Mouse (Mus musculus): ENCODE results near the gene Zfp628. TPM values are rescaled to one million over a fixed set of nuclear protein-coding genes. Genes with fewer than 3 reads are reported as not detected.
A peak's percentile ranks its signal among the peaks of the same experiment; 100 is the strongest.

The Zfp628 gene
- polyA plus RNA-seq, 1 experiment = 9.8 TPM

DNA sequence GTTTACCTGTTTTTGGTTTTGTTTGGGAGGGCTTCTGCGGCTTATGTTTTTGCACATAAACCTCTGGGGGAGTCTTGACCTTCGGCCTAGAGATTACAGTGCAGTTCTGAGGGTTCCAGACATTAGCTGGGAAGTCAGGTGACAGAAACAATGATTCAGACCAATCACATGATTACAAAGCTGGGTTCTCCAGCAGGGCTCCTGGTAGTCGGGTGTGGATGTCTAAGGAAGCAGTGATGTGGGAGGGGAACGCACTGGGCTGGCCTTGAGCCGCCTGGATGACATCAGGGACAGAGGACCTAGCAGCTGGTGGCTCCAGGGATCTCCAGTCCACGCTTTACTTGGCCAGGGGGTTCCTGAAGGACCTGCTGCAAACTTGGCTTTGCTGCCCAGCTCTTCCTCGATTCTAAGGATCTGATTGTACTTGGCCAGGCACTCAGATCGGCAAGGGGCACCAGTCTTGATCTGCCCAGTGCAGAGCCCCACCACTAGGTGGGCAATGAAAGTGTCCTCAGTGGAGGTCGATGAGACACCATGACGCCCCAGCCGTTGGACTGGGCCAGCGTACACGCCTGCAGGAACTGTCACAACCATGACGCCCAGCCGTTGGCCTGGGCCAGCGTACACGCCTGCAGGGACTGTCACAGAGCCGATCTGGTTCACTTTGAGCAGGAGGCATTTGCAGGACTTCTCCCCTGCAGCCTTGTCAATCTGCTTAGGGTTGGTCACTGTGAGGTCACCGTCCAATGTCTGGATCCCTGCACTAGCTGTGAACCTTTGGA is 35.7 kb downstream of the Zfp628 start:
- WGBS = 65% methylated on average over 19 of the region's 19 CpGs
- H3K27ac ChIP-seq (ENCODE audit: insufficient read depth, low read length) = no peak overlapping the region
- H3K4me1 ChIP-seq (ENCODE audit: control insufficient read depth, insufficient read depth, low read length) = no peaks in the 10 kb centered on the region; the same call in 1 of the 2 replicates
- no peaks in the 10 kb centered on the region for H3K27me3 ChIP-seq (ENCODE audit: control insufficient read depth, insufficient read depth, low read length)
- no peak overlapping the region for H3K4me3 ChIP-seq (replicated peaks; ENCODE audit: insufficient read depth, low read depth, low read length)
- no peak for DNase-seq
- TF ChIP-seq CTCF (IDR thresholded peaks at IDR 0.05; ENCODE audit: borderline replicate concordance, insufficient read depth, low read depth, low read length) = no peak
- TF ChIP-seq POLR2A (IDR thresholded peaks at IDR 0.05; ENCODE audit: borderline replicate concordance, insufficient read depth, low read length) = no peak

DNA sequence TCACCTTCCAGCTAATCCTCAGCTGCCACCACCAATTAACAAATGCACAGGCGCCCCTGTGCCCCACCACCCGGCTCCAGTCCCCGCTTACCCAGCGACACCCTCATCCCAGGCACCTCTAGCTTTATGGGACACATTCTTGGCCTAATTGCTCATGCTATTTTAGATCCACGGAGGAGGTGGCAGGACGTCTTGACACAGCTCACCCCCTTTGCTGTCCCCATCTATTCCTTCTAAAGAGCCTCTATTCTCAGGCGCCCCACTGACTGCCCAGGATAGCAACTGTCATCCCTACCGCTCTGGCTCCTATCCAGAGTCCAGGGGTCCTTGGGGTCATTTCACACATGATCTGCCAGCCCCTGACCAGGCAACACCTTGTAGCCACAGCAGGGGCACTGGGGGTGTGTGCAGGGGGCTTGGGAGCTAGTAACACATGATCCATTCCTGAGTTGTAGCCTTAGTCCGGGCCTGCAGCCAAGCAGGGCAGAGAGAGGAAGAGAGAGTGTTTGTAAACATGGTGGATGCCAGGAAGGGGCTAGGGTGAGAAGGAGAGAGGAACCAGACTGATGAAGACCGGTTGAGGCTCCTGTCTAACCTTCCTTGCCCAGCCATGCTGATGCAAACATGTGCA is 38.9 kb downstream of the Zfp628 start:
- TF ChIP-seq CTCF (IDR thresholded peaks at IDR 0.05; ENCODE audit: borderline replicate concordance, insufficient read depth, low read depth, low read length) (no peak), POLR2A (IDR thresholded peaks at IDR 0.05; ENCODE audit: borderline replicate concordance, insufficient read depth, low read length) (no peak)
- 19% methylated on average over 10 of the region's 10 CpGs for WGBS
- Histone ChIP-seq H3K27ac (ENCODE audit: insufficient read depth, low read length) (no peak overlapping the region), H3K27me3 (ENCODE audit: control insufficient read depth, insufficient read depth, low read length) (no peaks in the 10 kb centered on the region), H3K4me3 (replicated peaks; ENCODE audit: insufficient read depth, low read depth, low read length) (no peak overlapping the region), H3K4me1 (ENCODE audit: control insufficient read depth, insufficient read depth, low read length) (no peaks in the 10 kb centered on the region; the same call in 1 of the 2 replicates)
- no peak for DNase-seq

DNA sequence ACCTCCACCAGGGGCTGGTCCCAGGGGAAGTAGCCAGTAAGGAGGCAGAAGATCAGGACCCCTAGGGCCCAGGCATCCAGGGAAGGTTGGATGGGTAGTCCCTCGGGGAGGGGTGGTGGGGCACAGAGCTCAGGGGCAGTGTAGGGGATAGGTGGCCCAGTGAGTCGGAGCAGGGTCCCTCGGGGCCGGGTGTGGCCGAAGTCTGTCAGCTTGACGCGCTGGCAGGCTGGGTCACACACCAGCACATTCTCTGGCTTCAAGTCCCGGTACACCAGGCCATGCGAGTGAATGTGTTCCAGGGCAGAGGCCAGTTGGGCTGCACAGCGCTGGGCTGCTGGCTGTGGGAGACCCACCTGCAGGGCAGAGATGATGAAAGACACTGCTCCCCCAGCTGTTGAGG is 42.3 kb downstream of the Zfp628 start:
- H3K27me3 ChIP-seq (ENCODE audit: control insufficient read depth, insufficient read depth, low read length) = no peaks in the 10 kb centered on the region
- TF ChIP-seq POLR2A (IDR thresholded peaks at IDR 0.05; ENCODE audit: borderline replicate concordance, insufficient read depth, low read length) (no peak), CTCF (IDR thresholded peaks at IDR 0.05; ENCODE audit: borderline replicate concordance, insufficient read depth, low read depth, low read length) (no peak)
- WGBS = 68% methylated on average over 10 of the region's 10 CpGs

DNA sequence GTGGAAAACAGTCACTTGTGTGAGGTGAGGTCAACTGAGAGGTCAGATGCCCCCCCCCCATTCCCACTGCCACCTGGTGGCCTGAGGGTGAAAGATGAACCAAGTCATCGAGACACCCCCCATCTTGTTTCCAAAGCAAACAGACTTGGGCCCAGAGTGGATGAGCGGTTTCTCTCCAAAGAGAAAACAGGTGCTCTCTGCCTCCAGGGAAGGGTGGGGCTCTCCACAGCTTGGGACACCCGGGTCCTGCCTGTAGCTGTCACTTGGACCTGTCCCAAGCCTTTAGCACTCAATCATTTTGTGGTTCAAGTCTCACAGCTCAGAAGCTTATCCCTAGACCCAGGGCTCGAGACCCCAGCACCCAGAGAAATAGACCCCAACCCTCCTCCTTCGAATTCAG is 48.5 kb downstream of the Zfp628 start:
- Histone ChIP-seq H3K27me3 (ENCODE audit: control insufficient read depth, insufficient read depth, low read length) (no peaks in the 10 kb centered on the region), H3K4me3 (replicated peaks; ENCODE audit: insufficient read depth, low read depth, low read length) (no peak overlapping the region), H3K27ac (ENCODE audit: insufficient read depth, low read length) (no peak overlapping the region), H3K4me1 (ENCODE audit: control insufficient read depth, insufficient read depth, low read length) (no peaks in the 10 kb centered on the region)
- WGBS = 70% methylated on average over 5 of the region's 5 CpGs
- TF ChIP-seq POLR2A (IDR thresholded peaks at IDR 0.05; ENCODE audit: borderline replicate concordance, insufficient read depth, low read length) (no peak), CTCF (IDR thresholded peaks at IDR 0.05; ENCODE audit: borderline replicate concordance, insufficient read depth, low read depth, low read length) (no peak)
- no peak for DNase-seq

More for the DNA sequence above, 42.3 kb downstream of the Zfp628 start:
- Histone ChIP-seq H3K4me1 (ENCODE audit: control insufficient read depth, insufficient read depth, low read length) (no peaks in the 10 kb centered on the region; the same call in 1 of the 2 replicates), H3K4me3 (replicated peaks; ENCODE audit: insufficient read depth, low read depth, low read length) (no peak overlapping the region), H3K27ac (ENCODE audit: insufficient read depth, low read length) (no peak overlapping the region)
- DNase-seq = no peak

DNA sequence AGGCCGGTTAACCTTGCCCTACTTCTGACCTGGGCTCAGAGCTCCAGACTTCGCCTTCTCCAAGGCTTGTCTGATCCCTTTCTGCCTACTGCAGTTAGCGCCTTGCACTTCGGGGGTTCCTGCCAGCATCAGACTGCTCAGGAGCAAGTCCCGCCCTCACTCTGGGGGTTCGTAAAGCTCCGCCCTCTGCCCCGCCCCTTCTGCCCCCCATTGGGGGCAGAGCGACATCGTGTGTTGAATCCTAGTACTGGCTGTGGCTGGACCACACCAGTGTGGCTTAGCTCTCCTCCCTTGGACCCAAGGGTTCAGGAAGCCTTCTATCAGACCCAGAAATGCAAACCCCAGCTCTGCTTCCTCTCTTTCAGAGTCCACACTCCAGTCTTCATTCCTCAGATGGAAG is 49.3 kb downstream of the Zfp628 start, which contains the start of gene Sbk2:
Gene Sbk2, minus strand, starts transcription at position 135 of the 400 bp plus-strand sequence.
- 7% methylated on average over 10 of the region's 10 CpGs for WGBS

DNA sequence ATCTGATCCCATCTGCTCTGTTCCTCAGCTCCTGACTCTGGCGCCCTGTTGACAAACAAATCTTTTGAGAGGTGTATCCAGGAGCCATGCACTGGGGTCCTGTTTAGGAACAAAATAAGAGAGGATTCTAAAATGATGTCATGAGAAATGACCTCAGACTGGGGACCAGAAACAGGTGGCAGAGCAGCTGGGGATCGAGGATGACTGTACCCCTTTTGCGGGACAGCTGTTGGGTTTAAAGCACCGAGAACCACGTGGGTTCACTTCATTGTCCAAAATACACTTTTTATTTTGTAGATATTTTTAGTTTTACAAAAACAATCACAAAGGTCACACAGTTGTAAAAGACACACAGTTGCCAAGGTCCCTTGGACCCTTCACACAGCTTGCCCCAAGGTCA is 50.0 kb downstream of the Zfp628 start:
- WGBS = 74% methylated on average over 5 of the region's 5 CpGs
- no peaks in the 10 kb centered on the region for H3K27me3 ChIP-seq (ENCODE audit: control insufficient read depth, insufficient read depth, low read length)
- DNase-seq = no peak
- H3K27ac ChIP-seq (ENCODE audit: insufficient read depth, low read length) = no peak overlapping the region
- H3K4me3 ChIP-seq (replicated peaks; ENCODE audit: insufficient read depth, low read depth, low read length) = no peak overlapping the region
- H3K4me1 ChIP-seq (ENCODE audit: control insufficient read depth, insufficient read depth, low read length) = no peaks in the 10 kb centered on the region
- TF ChIP-seq POLR2A (IDR thresholded peaks at IDR 0.05; ENCODE audit: borderline replicate concordance, insufficient read depth, low read length) (no peak), CTCF (IDR thresholded peaks at IDR 0.05; ENCODE audit: borderline replicate concordance, insufficient read depth, low read depth, low read length) (no peak)

More for the DNA sequence above, 49.3 kb downstream of the Zfp628 start, which contains the start of gene Sbk2:
- H3K27ac ChIP-seq (ENCODE audit: insufficient read depth, low read length) = no peak within 1 kb of the TSS
- TF ChIP-seq POLR2A (IDR thresholded peaks at IDR 0.05; ENCODE audit: borderline replicate concordance, insufficient read depth, low read length) (no peak), CTCF (IDR thresholded peaks at IDR 0.05; ENCODE audit: borderline replicate concordance, insufficient read depth, low read depth, low read length) (peak; percentile 48; the same call in 1 of the 2 replicates)
- no peaks in the 10 kb centered on the region for H3K4me1 ChIP-seq (ENCODE audit: control insufficient read depth, insufficient read depth, low read length)
- H3K4me3 ChIP-seq (replicated peaks; ENCODE audit: insufficient read depth, low read depth, low read length) = no peak within 1 kb of the TSS
- H3K27me3 ChIP-seq (ENCODE audit: control insufficient read depth, insufficient read depth, low read length) = no peaks in the 10 kb centered on the region
- peak; percentile 39 to 44 for DNase-seq

DNA sequence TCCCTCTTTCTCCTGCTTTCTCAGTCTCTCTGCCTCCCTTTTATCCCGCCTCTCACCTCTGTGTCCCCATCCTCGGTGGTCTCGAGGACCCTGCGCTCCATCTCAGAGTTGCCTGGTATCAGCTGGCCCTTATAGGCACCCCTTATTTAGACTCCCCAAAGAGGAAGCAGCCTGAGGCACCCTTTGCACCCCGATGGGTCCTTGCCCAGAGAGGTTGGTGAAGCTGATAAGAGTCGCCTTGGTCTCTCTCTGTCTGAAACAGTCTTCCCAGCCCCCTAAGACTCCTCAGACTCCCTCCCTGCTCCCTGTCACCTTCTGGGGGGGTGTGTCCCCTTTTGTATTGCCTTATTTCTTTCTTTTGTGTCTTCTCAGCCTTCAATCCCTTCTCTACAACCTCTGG is 56.1 kb downstream of the Zfp628 start, which contains the start of gene Sbk3:
Gene Sbk3, minus strand, starts transcription at position 101 of the 400 bp plus-strand sequence.
- TF ChIP-seq CTCF (IDR thresholded peaks at IDR 0.05; ENCODE audit: borderline replicate concordance, insufficient read depth, low read depth, low read length) (no peak), POLR2A (IDR thresholded peaks at IDR 0.05; ENCODE audit: borderline replicate concordance, insufficient read depth, low read length) (no peak)
- no peak for DNase-seq
- H3K27me3 ChIP-seq (ENCODE audit: control insufficient read depth, insufficient read depth, low read length) = no peaks in the 10 kb centered on the region
- no peak within 1 kb of the TSS for H3K4me3 ChIP-seq (replicated peaks; ENCODE audit: insufficient read depth, low read depth, low read length)
- no peak within 1 kb of the TSS for H3K27ac ChIP-seq (ENCODE audit: insufficient read depth, low read length)
- 34% methylated on average over 6 of the region's 6 CpGs for WGBS
- no peaks in the 10 kb centered on the region for H3K4me1 ChIP-seq (ENCODE audit: control insufficient read depth, insufficient read depth, low read length)

Other genes with a start within 250 kb of the Zfp628 start
- gene Hspbp1, start 230.1 kb upstream of the Zfp628 start, polyA plus RNA-seq (2012; rRNA removed) = 94.5 and 96.8 TPM in 2 replicates
- gene Brsk1, start 224.6 kb upstream of the Zfp628 start, polyA plus RNA-seq (2012; rRNA removed) = 177 and 182 TPM in 2 replicates
- not detected in 2 replicates for gene Tmem150b, start 190.0 kb upstream of the Zfp628 start, polyA plus RNA-seq (2012; rRNA removed)
- 81.5 and 89.6 TPM in 2 replicates for gene Kmt5c, start 175.1 kb upstream of the Zfp628 start, polyA plus RNA-seq (2012; rRNA removed)
- 41.9 and 44.4 TPM in 2 replicates for gene Cox6b2, start 162.1 kb upstream of the Zfp628 start, polyA plus RNA-seq (2012; rRNA removed)
- gene Fam71e2, start 143.9 kb upstream of the Zfp628 start, polyA plus RNA-seq (2012; rRNA removed) = not detected in 2 replicates
- 1.2 TPM in 2 replicates for gene Il11, start 132.4 kb upstream of the Zfp628 start, polyA plus RNA-seq (2012; rRNA removed)
- gene Tmem190, start 132.3 kb upstream of the Zfp628 start, polyA plus RNA-seq (2012; rRNA removed) = not detected in 2 replicates
- 13.2 and 15.6 TPM in 2 replicates for gene Tmem238, start 125.6 kb upstream of the Zfp628 start, polyA plus RNA-seq (2012; rRNA removed)
- 268 and 296 TPM in 2 replicates for gene Rpl28, start 122.3 kb upstream of the Zfp628 start, polyA plus RNA-seq (2012; rRNA removed)
- 179 and 211 TPM in 2 replicates for gene Ube2s, start 102.6 kb upstream of the Zfp628 start, polyA plus RNA-seq (2012; rRNA removed)
- 21.0 and 22.7 TPM in 2 replicates for gene Shisa7, start 70.5 kb upstream of the Zfp628 start, polyA plus RNA-seq (2012; rRNA removed)
- 11.1 and 13.6 TPM in 2 replicates for gene Isoc2b, start 45.0 kb upstream of the Zfp628 start, polyA plus RNA-seq (2012; rRNA removed)
- 17.4 and 17.7 TPM in 2 replicates for gene Isoc2a, start 38.1 kb upstream of the Zfp628 start, polyA plus RNA-seq (2012; rRNA removed)
- gene Gm36210, start 8.7 kb upstream of the Zfp628 start, polyA plus RNA-seq (2012; rRNA removed) = 0.59 and 0.61 TPM in 2 replicates
- gene Nat14, start 6.8 kb downstream of the Zfp628 start, polyA plus RNA-seq (2012; rRNA removed) = 33.5 and 37.5 TPM in 2 replicates
- 1.9 TPM in 2 replicates for gene Ssc5d, start 10.6 kb downstream of the Zfp628 start, polyA plus RNA-seq (2012; rRNA removed)
- gene Sbk2, start 49.2 kb downstream of the Zfp628 start, polyA plus RNA-seq (2012; rRNA removed) = 0.15 and 0.38 TPM in 2 replicates
- 2.6 TPM in 2 replicates for gene Sbk3, start 56.0 kb downstream of the Zfp628 start, polyA plus RNA-seq (2012; rRNA removed)
- 64.8 and 65.2 TPM in 2 replicates for gene Zfp579, start 80.9 kb downstream of the Zfp628 start, polyA plus RNA-seq (2012; rRNA removed)
- 14.4 and 14.9 TPM in 2 replicates for gene Zfp524, start 99.2 kb downstream of the Zfp628 start, polyA plus RNA-seq (2012; rRNA removed)
- gene Fiz1, start 99.5 kb downstream of the Zfp628 start, polyA plus RNA-seq (2012; rRNA removed) = 28.2 and 29.8 TPM in 2 replicates
- not detected in 2 replicates for gene Gm44973, start 100.3 kb downstream of the Zfp628 start, polyA plus RNA-seq (2012; rRNA removed)
- 30.3 and 33.3 TPM in 2 replicates for gene Zfp865, start 105.2 kb downstream of the Zfp628 start, polyA plus RNA-seq (2012; rRNA removed)
- 42.4 and 46.7 TPM in 2 replicates for gene Ccdc106, start 105.3 kb downstream of the Zfp628 start, polyA plus RNA-seq (2012; rRNA removed)
- gene 4632433K11Rik, start 118.9 kb downstream of the Zfp628 start, polyA plus RNA-seq (2012; rRNA removed) = not detected in 2 replicates
- gene Zfp784, start 123.2 kb downstream of the Zfp628 start, polyA plus RNA-seq (2012; rRNA removed) = 8.4 and 9.6 TPM in 2 replicates
- 29.7 and 34.3 TPM in 2 replicates for gene Zfp580, start 136.3 kb downstream of the Zfp628 start, polyA plus RNA-seq (2012; rRNA removed)
- gene U2af2, start 146.9 kb downstream of the Zfp628 start, polyA plus RNA-seq (2012; rRNA removed) = 196 and 211 TPM in 2 replicates
- gene Epn1, start 165.0 kb downstream of the Zfp628 start, polyA plus RNA-seq (2012; rRNA removed) = 246 and 251 TPM in 2 replicates
- not detected in 2 replicates for gene Rfpl4, start 201.7 kb downstream of the Zfp628 start, polyA plus RNA-seq (2012; rRNA removed)
- gene Rasl2-9, start 210.7 kb downstream of the Zfp628 start, polyA plus RNA-seq (2012; rRNA removed) = 0.34 and 0.60 TPM in 2 replicates
- gene Vmn1r55, start 234.5 kb downstream of the Zfp628 start, polyA plus RNA-seq (2012; rRNA removed) = not detected in 2 replicates

Data from cerebellum, adult 2 months (tissue).